Mouse (Mus musculus) heart, postnatal 0 days (tissue): ENCODE data around the gene Hfe2.

Source experiments
- CTCF ChIP-seq: IDR thresholded peaks from 2 replicates; pipeline ENCODE4 v1.5.1; 2016; ENCODE audit warnings: antibody characterized with exemption, control low read depth, low read depth
- EP300 ChIP-seq: IDR thresholded peaks from 2 replicates; pipeline ENCODE4 v1.6.1; 2016; ENCODE audit warnings: antibody characterized with exemption, low read depth

DNA sequence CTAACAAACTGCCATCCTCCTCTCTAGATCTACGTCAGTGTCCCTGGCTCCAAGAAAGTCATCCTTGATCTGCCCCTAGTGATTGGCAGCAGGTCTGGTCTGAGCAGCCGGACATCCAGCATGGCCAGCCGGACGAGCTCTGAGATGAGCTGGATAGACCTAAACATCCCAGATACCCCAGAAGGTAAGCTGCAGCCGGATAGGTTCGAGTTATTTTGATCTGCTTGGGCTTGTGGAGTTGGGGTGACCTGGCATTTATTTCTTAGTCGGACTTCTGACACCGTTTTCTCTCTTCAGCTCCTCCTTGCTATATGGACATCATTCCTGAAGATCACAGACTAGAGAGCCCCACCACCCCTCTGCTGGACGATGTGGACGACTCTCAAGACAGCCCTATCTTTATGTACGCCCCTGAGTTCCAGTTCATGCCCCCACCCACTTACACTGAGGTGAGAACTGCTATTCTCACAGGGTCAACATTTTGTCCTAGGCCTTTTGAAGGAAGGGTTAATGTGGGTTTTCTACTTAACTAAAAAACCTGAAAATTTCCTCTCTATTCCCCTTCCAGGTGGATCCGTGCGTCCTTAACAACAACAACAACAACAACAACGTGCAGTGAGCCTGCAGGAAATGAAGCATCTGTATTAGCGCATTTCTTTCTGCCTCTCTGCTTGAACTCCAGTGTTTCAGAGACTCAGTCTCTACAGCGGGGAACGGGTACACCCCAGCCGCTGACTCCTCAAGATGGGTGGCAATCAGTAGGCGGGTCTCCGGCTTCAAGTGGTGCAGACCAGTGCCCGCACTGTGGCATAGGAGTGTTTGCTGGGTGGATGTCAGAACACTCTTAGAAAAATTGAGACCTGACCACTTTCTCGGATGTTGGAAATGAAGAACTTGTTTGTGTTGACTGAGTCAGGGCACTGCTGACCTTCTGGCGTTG lies 35.2 kb downstream of the Hfe2 start:
- no peak for TF ChIP-seq CTCF
- TF ChIP-seq EP300 = peak; percentile 79; the same call in 1 of the 2 replicates
